Comparison of ENCODE assay signal across 21 mouse cellular contexts in genomic region chr5:36840092-36840491, GRCm38 (mm10). TPM values are rescaled to one million over a fixed set of nuclear protein-coding genes. Genes with fewer than 3 reads are reported as not detected.
"Had no signal": no experiment of that assay in that cellular context is flagged by ENCODE, and none has a peak within 500 bp of the region (broad histone marks: within the 10 kb centered on the region; RNA-seq: fewer than 3 reads in every experiment).

No protein-coding gene starts in this region.

- ATAC-seq: liver, postnatal 0 days; midbrain, embryonic 13.5 days; midbrain, embryonic 15.5 days had no signal

- H3K27me3 ChIP-seq: liver, embryonic 13.5 days; liver, embryonic 15.5 days; lung, embryonic 15.5 days; midbrain, embryonic 15.5 days; neural tube, embryonic 13.5 days; neural tube, embryonic 15.5 days; stomach, embryonic 15.5 days had no signal

- H3K27ac ChIP-seq: liver, embryonic 13.5 days; liver, embryonic 15.5 days; lung, embryonic 15.5 days; midbrain, embryonic 13.5 days; midbrain, embryonic 15.5 days; neural tube, embryonic 13.5 days; neural tube, embryonic 15.5 days; stomach, embryonic 15.5 days; stomach, postnatal 0 days had no signal

- H3K36me3 ChIP-seq: liver, embryonic 13.5 days; liver, embryonic 15.5 days; lung, embryonic 15.5 days; midbrain, embryonic 13.5 days; midbrain, embryonic 15.5 days; neural tube, embryonic 13.5 days; neural tube, embryonic 15.5 days; stomach, embryonic 15.5 days had no signal

- H3K4me3 ChIP-seq: liver, embryonic 13.5 days; liver, embryonic 15.5 days; lung, embryonic 15.5 days; megakaryocyte, embryonic 14.5 days; midbrain, embryonic 13.5 days; midbrain, embryonic 15.5 days; neural tube, embryonic 13.5 days; neural tube, embryonic 15.5 days; stomach, embryonic 15.5 days had no signal

- H3K9me3 ChIP-seq: liver, embryonic 13.5 days; liver, embryonic 15.5 days; lung, embryonic 15.5 days; midbrain, embryonic 13.5 days; midbrain, embryonic 15.5 days; neural tube, embryonic 13.5 days; neural tube, embryonic 15.5 days; stomach, embryonic 15.5 days had no signal

- DNase-seq: liver, embryonic 13.5 days; liver, postnatal 0 days; lung, adult 2 months; lung, postnatal 10 days; lung, postnatal 4 days; retina, postnatal 1 day; right cerebral cortex, adult 18-20 months; right cerebral cortex, postnatal 25 days; right cerebral cortex, postnatal 4 days; thymus, adult 2 months; thymus, postnatal 25 days; thymus, postnatal 4 days had no signal

- H3K4me1 ChIP-seq: liver, embryonic 13.5 days; liver, embryonic 15.5 days; lung, embryonic 15.5 days; stomach, embryonic 15.5 days had no signal

RNA-seq across cellular contexts. Expression of gene Ppp2r2c, which starts 28.2 kb away (rescaled TPM):
- polyA plus RNA-seq: liver, embryonic 15.5 days; liver, postnatal 0 days had no signal
